Mouse (Mus musculus) spleen, adult 12 weeks (tissue): ENCODE measurements around the gene Arnt2.

Experiments used
- DNase-seq: peaks from one replicate; pipeline ENCODE4 v3.0.0; 2022; ENCODE audit warnings: low spot score

The Arnt2 gene

GRCm38 (mm10) chr7:84286526-84287225 is 123.3 kb downstream of the Arnt2 start:
- no peak for DNase-seq

GRCm38 (mm10) chr7:84285790-84286189 is 124.2 kb downstream of the Arnt2 start:
- DNase-seq = no peak

- no peak for DNase-seq
These were observed 125.0 kb downstream of the Arnt2 start for GRCm38 (mm10) chr7:84284974-84285373.

GRCm38 (mm10) chr7:84282231-84282630 is 127.7 kb downstream of the Arnt2 start:
- DNase-seq = no peak

GRCm38 (mm10) chr7:84279231-84279630 is 130.7 kb downstream of the Arnt2 start:
- DNase-seq = no peak

GRCm38 (mm10) chr7:84275312-84275711 is 134.7 kb downstream of the Arnt2 start:
- DNase-seq = no peak

- no peak for DNase-seq
These were observed 136.0 kb downstream of the Arnt2 start for GRCm38 (mm10) chr7:84273930-84274329.

GRCm38 (mm10) chr7:84272206-84272818 is 137.7 kb downstream of the Arnt2 start:
- DNase-seq = peak; percentile 19

- DNase-seq = no peak
These were observed 138.5 kb downstream of the Arnt2 start for GRCm38 (mm10) chr7:84271429-84271828.

GRCm38 (mm10) chr7:84263466-84263865 is 146.5 kb downstream of the Arnt2 start:
- no peak for DNase-seq

- DNase-seq = no peak
These were observed 148.6 kb downstream of the Arnt2 start for GRCm38 (mm10) chr7:84261341-84261740.

- no peak for DNase-seq
These were observed 149.6 kb downstream of the Arnt2 start for GRCm38 (mm10) chr7:84260401-84260800.

- DNase-seq = no peak
These were observed 150.5 kb downstream of the Arnt2 start for GRCm38 (mm10) chr7:84259309-84259985.

- no peak for DNase-seq
These were observed 153.3 kb downstream of the Arnt2 start for GRCm38 (mm10) chr7:84256661-84257060.

GRCm38 (mm10) chr7:84256245-84256644 is 153.7 kb downstream of the Arnt2 start:
- DNase-seq = no peak

- DNase-seq = no peak
These were observed 155.1 kb downstream of the Arnt2 start for GRCm38 (mm10) chr7:84254916-84255315.

GRCm38 (mm10) chr7:84254311-84254710 is 155.7 kb downstream of the Arnt2 start:
- DNase-seq = no peak

GRCm38 (mm10) chr7:84251667-84252066 is 158.3 kb downstream of the Arnt2 start:
- no peak for DNase-seq

GRCm38 (mm10) chr7:84250736-84251135 is 159.2 kb downstream of the Arnt2 start:
- DNase-seq = no peak

- DNase-seq = no peak
These were observed 160.0 kb downstream of the Arnt2 start for GRCm38 (mm10) chr7:84249951-84250350.

GRCm38 (mm10) chr7:84249381-84249780 is 160.6 kb downstream of the Arnt2 start:
- no peak for DNase-seq

GRCm38 (mm10) chr7:84247960-84248665 is 161.9 kb downstream of the Arnt2 start:
- DNase-seq = no peak

GRCm38 (mm10) chr7:84246878-84247277 is 163.1 kb downstream of the Arnt2 start:
- no peak for DNase-seq
